Comparison of ENCODE assay signal across 16 mouse cellular contexts in the genomic region with DNA sequence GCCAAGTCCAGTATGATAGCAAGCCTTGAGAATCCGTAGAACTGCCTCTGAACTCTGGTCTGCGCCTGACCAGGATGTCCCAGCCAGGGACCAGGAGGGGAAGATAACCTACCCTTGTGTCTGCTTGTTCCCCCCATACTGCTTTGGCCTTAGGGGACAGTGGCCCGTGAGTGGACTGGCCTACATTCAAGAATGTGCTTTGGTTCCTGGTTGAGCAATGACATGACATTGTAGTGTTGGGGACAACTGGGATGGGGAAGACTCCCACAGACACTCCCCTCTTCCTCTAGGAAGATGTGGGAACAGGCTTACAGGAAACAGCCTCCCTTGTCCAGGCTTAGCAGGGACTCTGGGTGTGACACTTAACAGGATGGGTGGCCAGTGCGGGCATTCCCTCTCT. TPM values are rescaled to one million over a fixed set of nuclear protein-coding genes. Genes with fewer than 3 reads are reported as not detected.
DNase-seq lines count a peak whose midpoint lies in the region; ATAC-seq and TF ChIP-seq lines count a peak whose summit lies in the region.
"Had no signal": no experiment of that assay in that cellular context is flagged by ENCODE, and none has a peak within 500 bp of the region (broad histone marks: within the 10 kb centered on the region; RNA-seq: fewer than 3 reads in every experiment).

No protein-coding gene starts in this region.

- no peaks in the 10 kb centered on the region for H3K36me3 ChIP-seq in kidney, adult 2 months (ENCODE audit: control insufficient read depth, insufficient read depth, low read length)
- no peaks in the 10 kb centered on the region for H3K36me3 ChIP-seq in kidney, embryonic 15.5 days
- no peaks in the 10 kb centered on the region for H3K36me3 ChIP-seq in lung, postnatal 0 days (ENCODE audit: insufficient read depth, low read length)
- no peaks in the 10 kb centered on the region for H3K36me3 ChIP-seq in heart, embryonic 15.5 days
- no peaks in the 10 kb centered on the region for H3K36me3 ChIP-seq in forebrain, embryonic 11.5 days (ENCODE audit: control insufficient read depth, insufficient read depth, low read length)
- H3K36me3 ChIP-seq: limb, embryonic 13.5 days had no signal

- H3K27ac ChIP-seq in kidney, adult 2 months (ENCODE audit: insufficient read depth, low read depth, low read length) = peak overlapping the region; percentile 1; the same call in 1 of the 2 replicates
- H3K27ac ChIP-seq in kidney, embryonic 15.5 days = no peak overlapping the region; the same call in 1 of the 2 replicates
- H3K27ac ChIP-seq in lung, postnatal 0 days (ENCODE audit: low read length) = 0 out of 2 replicates have a peak overlapping the region, but pooled peaks have one; percentile 20
- peak overlapping the region; percentile 50 for H3K27ac ChIP-seq in heart, embryonic 15.5 days
- no peak overlapping the region for H3K27ac ChIP-seq in forebrain, embryonic 11.5 days (ENCODE audit: low read depth, low read length)
- H3K27ac ChIP-seq: limb, embryonic 13.5 days had no signal

- TF ChIP-seq POLR2A in kidney, adult 2 months (IDR thresholded peaks at IDR 0.05; ENCODE audit: low read depth, low read length) = no peak
- TF ChIP-seq POLR2A in lung, adult 2 months (IDR thresholded peaks at IDR 0.05; ENCODE audit: borderline replicate concordance, extremely low read depth, low read depth, low read length) = no peak

- peak; percentile 31 for DNase-seq in kidney, adult 2 months
- peak; percentile 55 for DNase-seq in lung, postnatal 0 days (ENCODE audit: low spot score)
- DNase-seq in lung, adult 2 months = no peak
- DNase-seq in heart, postnatal 4 days = peak; percentile 42
- DNase-seq in forebrain, embryonic 11.5 days (ENCODE audit: low spot score) = no peak
- DNase-seq in ovary, postnatal 36 days (ENCODE audit: low spot score) = no peak
- DNase-seq: adrenal gland, postnatal 25 days; cerebellum, adult 8-10 months; thymus, postnatal 36 days had no signal

- no peak overlapping the region for H3K9ac ChIP-seq in kidney, embryonic 15.5 days
- no peak overlapping the region for H3K9ac ChIP-seq in lung, postnatal 0 days (replicated peaks; ENCODE audit: low read depth)
- no peak overlapping the region for H3K9ac ChIP-seq in heart, embryonic 15.5 days
- no peak overlapping the region for H3K9ac ChIP-seq in forebrain, embryonic 11.5 days (ENCODE audit: low read length)
- H3K9ac ChIP-seq: limb, embryonic 13.5 days had no signal

- H3K4me3 ChIP-seq in kidney, adult 2 months (ENCODE audit: insufficient read depth, low read depth, low read length) = no peak overlapping the region
- no peak overlapping the region for H3K4me3 ChIP-seq in kidney, embryonic 15.5 days (replicated peaks)
- no peak overlapping the region for H3K4me3 ChIP-seq in lung, postnatal 0 days (ENCODE audit: low read depth, low read length)
- H3K4me3 ChIP-seq in lung, adult 2 months (replicated peaks; ENCODE audit: extremely low read depth, low read depth, low read length) = no peak overlapping the region
- H3K4me3 ChIP-seq in heart, embryonic 15.5 days = no peak overlapping the region
- H3K4me3 ChIP-seq in forebrain, embryonic 11.5 days (ENCODE audit: low read depth, low read length) = no peak overlapping the region
- H3K4me3 ChIP-seq: erythroblast, embryonic 14.5 days; limb, embryonic 13.5 days had no signal

- TF ChIP-seq EP300 in lung, postnatal 0 days (IDR thresholded peaks at IDR 0.05) = no peak

- H3K4me2 ChIP-seq in kidney, embryonic 15.5 days = no peak overlapping the region
- H3K4me2 ChIP-seq in lung, postnatal 0 days (replicated peaks; ENCODE audit: low read depth, low read length) = no peak overlapping the region
- no peak overlapping the region for H3K4me2 ChIP-seq in heart, embryonic 15.5 days
- H3K4me2 ChIP-seq in forebrain, embryonic 11.5 days (ENCODE audit: low read depth, low read length, severe bottlenecking) = no peak overlapping the region
- H3K4me2 ChIP-seq: limb, embryonic 13.5 days had no signal

- H3K27me3 ChIP-seq in kidney, adult 2 months (replicated peaks; ENCODE audit: control insufficient read depth, insufficient read depth, low read length) = no peaks in the 10 kb centered on the region
- peaks cover 9% of the 10 kb centered on the region; the same call in 1 of the 2 replicates for H3K27me3 ChIP-seq in kidney, embryonic 15.5 days
- H3K27me3 ChIP-seq in lung, postnatal 0 days (replicated peaks; ENCODE audit: insufficient read depth, low read length) = no peaks in the 10 kb centered on the region
- H3K27me3 ChIP-seq in heart, embryonic 15.5 days = peaks cover 31% of the 10 kb centered on the region
- no peaks in the 10 kb centered on the region for H3K27me3 ChIP-seq in forebrain, embryonic 11.5 days (ENCODE audit: control insufficient read depth, insufficient read depth, low read length)

- no peaks in the 10 kb centered on the region for H3K9me3 ChIP-seq in kidney, embryonic 15.5 days (replicated peaks)
- H3K9me3 ChIP-seq in lung, postnatal 0 days (ENCODE audit: low read length) = no peaks in the 10 kb centered on the region
- H3K9me3 ChIP-seq in heart, embryonic 15.5 days (replicated peaks) = no peaks in the 10 kb centered on the region
- H3K9me3 ChIP-seq in forebrain, embryonic 11.5 days (ENCODE audit: control insufficient read depth, low read length) = no peaks in the 10 kb centered on the region
- H3K9me3 ChIP-seq: limb, embryonic 13.5 days had no signal

- peaks cover 14% of the 10 kb centered on the region for H3K4me1 ChIP-seq in kidney, adult 2 months (ENCODE audit: control insufficient read depth, insufficient read depth, low read length)
- peaks cover 67% of the 10 kb centered on the region for H3K4me1 ChIP-seq in kidney, embryonic 15.5 days
- H3K4me1 ChIP-seq in lung, postnatal 0 days (ENCODE audit: insufficient read depth, low read depth, low read length) = peaks cover 31% of the 10 kb centered on the region
- peaks cover 30% of the 10 kb centered on the region for H3K4me1 ChIP-seq in lung, adult 2 months (ENCODE audit: control insufficient read depth, insufficient read depth, low read length)
- H3K4me1 ChIP-seq in heart, embryonic 15.5 days (replicated peaks) = peaks cover 54% of the 10 kb centered on the region
- 0 out of 2 replicates have a peak, but pooled peaks cover 2% of the 10 kb centered on the region for H3K4me1 ChIP-seq in forebrain, embryonic 11.5 days (replicated peaks; ENCODE audit: control insufficient read depth, insufficient read depth, low read length)

- ATAC-seq in kidney, embryonic 15.5 days (replicated peaks; ENCODE audit: low FRiP score) = no peak
- ATAC-seq in lung, postnatal 0 days = peak; percentile 18
- no peak for ATAC-seq in heart, embryonic 15.5 days (replicated peaks; ENCODE audit: insufficient number of reproducible peaks, insufficient read depth, low FRiP score, low read depth)
- no peak for ATAC-seq in forebrain, embryonic 11.5 days (replicated peaks; ENCODE audit: low FRiP score)
- ATAC-seq: forebrain, embryonic 16.5 days had no signal

- no peak for TF ChIP-seq CTCF in kidney, adult 2 months (conservative IDR thresholded peaks at IDR 0.05; ENCODE audit: insufficient read depth, insufficient read length, low read depth, low read length)
- no peak for TF ChIP-seq CTCF in lung, postnatal 0 days (IDR thresholded peaks at IDR 0.05)
- no peak for TF ChIP-seq CTCF in lung, adult 2 months (IDR thresholded peaks at IDR 0.05; ENCODE audit: insufficient read depth, low read length)

- WGBS in kidney, adult 2 months = 40% methylated on average over 4 of the region's 4 CpGs
- 78% methylated on average over 4 of the region's 4 CpGs for WGBS in kidney, embryonic 15.5 days
- WGBS in lung, postnatal 0 days = 57% methylated on average over 4 of the region's 4 CpGs
- WGBS in lung, adult 2 months = 52% methylated on average over 4 of the region's 4 CpGs
- WGBS in heart, embryonic 15.5 days = 52% methylated on average over 4 of the region's 4 CpGs
- 90% methylated on average over 4 of the region's 4 CpGs for WGBS in forebrain, embryonic 11.5 days

RNA-seq across cellular contexts. Expression of a gene that starts 1.4 kb away (rescaled TPM):
- 34.5 and 48.3 TPM in 2 replicates for polyA plus RNA-seq in kidney, adult 2 months (2012; rRNA removed)
- 6.7 and 7.7 TPM in 2 replicates for polyA plus RNA-seq in kidney, embryonic 15.5 days (2015; fragmentation: Nextera tagmentation; extraction: Ambion mirVana)
- 3.0 and 3.4 TPM in 2 replicates for polyA plus RNA-seq in lung, postnatal 0 days (2015; fragmentation: Nextera tagmentation; extraction: Ambion mirVana)
- 35.5 and 39.7 TPM in 2 replicates for polyA plus RNA-seq in lung, adult 2 months (2012; rRNA removed)
- 7.5 and 9.5 TPM in 2 replicates for polyA plus RNA-seq in heart, embryonic 15.5 days (2015; fragmentation: Nextera tagmentation; extraction: Ambion mirVana)
- 1 to 10 TPM; 8.4 to 9.3 TPM for total RNA-seq in heart, postnatal 4 days (2021)
- 0.67 and 1.0 TPM in 2 replicates for polyA plus RNA-seq in forebrain, embryonic 11.5 days (2014; fragmentation: Nextera tagmentation; extraction: Ambion mirVana)
- polyA plus RNA-seq: erythroblast, embryonic 14.5 days had no signal

RNA-seq across cellular contexts. Expression of a gene that starts 26.4 kb away (rescaled TPM):
- 881 and 1,007 TPM in 2 replicates for polyA plus RNA-seq in kidney, adult 2 months (2012; rRNA removed)
- polyA plus RNA-seq in kidney, embryonic 15.5 days (2015; fragmentation: Nextera tagmentation; extraction: Ambion mirVana) = 128 and 137 TPM in 2 replicates
- 0.21 and 0.42 TPM in 2 replicates for polyA plus RNA-seq in lung, postnatal 0 days (2015; fragmentation: Nextera tagmentation; extraction: Ambion mirVana)
- 1.8 and 2.2 TPM in 2 replicates for polyA plus RNA-seq in lung, adult 2 months (2012; rRNA removed)
- polyA plus RNA-seq in heart, embryonic 15.5 days (2015; fragmentation: Nextera tagmentation; extraction: Ambion mirVana) = 0.48 and 0.86 TPM in 2 replicates
- total RNA-seq in heart, postnatal 4 days (2021) = under 1 TPM in 1 of 2 experiments, not detected in 1; 0.38 TPM
- polyA plus RNA-seq in forebrain, embryonic 11.5 days (2014; fragmentation: Nextera tagmentation; extraction: Ambion mirVana) = 2.3 and 3.4 TPM in 2 replicates
- total RNA-seq: adrenal gland, postnatal 25 days had no signal
- polyA plus RNA-seq: erythroblast, embryonic 14.5 days had no signal

RNA-seq across cellular contexts. Expression of a gene that starts 27.7 kb away (rescaled TPM):
- polyA plus RNA-seq in kidney, adult 2 months (2012; rRNA removed) = 2.1 and 2.2 TPM in 2 replicates
- polyA plus RNA-seq in kidney, embryonic 15.5 days (2015; fragmentation: Nextera tagmentation; extraction: Ambion mirVana) = 3.0 and 3.1 TPM in 2 replicates
- polyA plus RNA-seq in lung, postnatal 0 days (2015; fragmentation: Nextera tagmentation; extraction: Ambion mirVana) = 0.52 and 0.84 TPM in 2 replicates
- 0.30 and 0.36 TPM in 2 replicates for polyA plus RNA-seq in lung, adult 2 months (2012; rRNA removed)
- polyA plus RNA-seq in heart, embryonic 15.5 days (2015; fragmentation: Nextera tagmentation; extraction: Ambion mirVana) = 1.7 and 2.2 TPM in 2 replicates
- total RNA-seq in heart, postnatal 4 days (2021) = 1 to 10 TPM; 1.5 TPM
- polyA plus RNA-seq in forebrain, embryonic 11.5 days (2014; fragmentation: Nextera tagmentation; extraction: Ambion mirVana) = 2.3 and 3.5 TPM in 2 replicates
- total RNA-seq: common myeloid progenitor, adult 5-6 weeks; hematopoietic stem cell, adult 5-6 weeks had no signal
- polyA plus RNA-seq: erythroblast, embryonic 14.5 days had no signal

RNA-seq across cellular contexts. Expression of a gene that starts 56.0 kb away (rescaled TPM):
- 193 and 196 TPM in 2 replicates for polyA plus RNA-seq in kidney, adult 2 months (2012; rRNA removed)
- 16.5 and 22.6 TPM in 2 replicates for polyA plus RNA-seq in kidney, embryonic 15.5 days (2015; fragmentation: Nextera tagmentation; extraction: Ambion mirVana)
- polyA plus RNA-seq in lung, postnatal 0 days (2015; fragmentation: Nextera tagmentation; extraction: Ambion mirVana) = 9.3 and 9.4 TPM in 2 replicates
- polyA plus RNA-seq in lung, adult 2 months (2012; rRNA removed) = 13.4 and 15.3 TPM in 2 replicates
- polyA plus RNA-seq in heart, embryonic 15.5 days (2015; fragmentation: Nextera tagmentation; extraction: Ambion mirVana) = 11.0 and 15.7 TPM in 2 replicates
- 1 to 10 TPM; 4.7 to 4.9 TPM for total RNA-seq in heart, postnatal 4 days (2021)
- polyA plus RNA-seq in forebrain, embryonic 11.5 days (2014; fragmentation: Nextera tagmentation; extraction: Ambion mirVana) = 2.0 and 2.3 TPM in 2 replicates

Comparison
In these comparisons a context has a peak if more than half of its experiments do, and no peak if none do; other contexts are left out.
1. DNase-seq: peak in kidney, adult 2 months (single experiment), lung, postnatal 0 days (single experiment) and heart, postnatal 4 days (single experiment); none in lung, adult 2 months (single experiment), forebrain, embryonic 11.5 days (single experiment) and ovary, postnatal 36 days (single experiment).
2. H3K27ac ChIP-seq: peak in kidney, adult 2 months (single experiment), lung, postnatal 0 days (single experiment) and heart, embryonic 15.5 days (single experiment); none in kidney, embryonic 15.5 days (single experiment) and forebrain, embryonic 11.5 days (single experiment).
3. RNA of a gene that starts 26.4 kb away (polyA plus RNA-seq): 881 to 1,007 TPM in kidney, adult 2 months and 128 to 137 TPM in kidney, embryonic 15.5 days; 2.3 to 3.4 TPM in forebrain, embryonic 11.5 days, 1.8 to 2.2 TPM in lung, adult 2 months, 0.48 to 0.86 TPM in heart, embryonic 15.5 days and 0.21 to 0.42 TPM in lung, postnatal 0 days; every median in the first group is over 10 times any median in the second.